In the genomic region with DNA sequence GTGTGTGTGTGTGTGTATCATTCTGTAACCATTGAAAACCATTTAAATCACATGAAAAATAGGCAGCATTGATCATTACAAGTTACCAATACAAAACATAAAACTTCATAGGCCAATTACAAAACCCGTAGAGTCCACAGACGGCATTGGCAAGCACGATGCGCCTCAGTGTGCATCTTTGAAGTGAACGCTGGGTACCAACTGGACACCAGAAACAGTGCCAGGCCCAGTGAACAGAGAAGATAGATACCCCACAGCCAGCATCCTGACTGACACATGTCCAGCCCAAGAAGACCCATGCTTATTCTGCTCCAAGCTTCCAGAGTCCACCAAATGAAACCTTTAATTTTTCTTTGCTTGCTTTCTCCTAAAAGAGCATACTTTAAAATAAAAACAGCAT, we compare ENCODE assay signal across 21 mouse cellular contexts. TPM values are rescaled to one million over a fixed set of nuclear protein-coding genes. Genes with fewer than 3 reads are reported as not detected.
A peak's percentile ranks its signal among the peaks of the same experiment; 100 is the strongest.
DNase-seq lines count a peak whose midpoint lies in the region; ATAC-seq and TF ChIP-seq lines count a peak whose summit lies in the region.
"Had no signal": no experiment of that assay in that cellular context is flagged by ENCODE, and none has a peak within 500 bp of the region (broad histone marks: within the 10 kb centered on the region; RNA-seq: fewer than 3 reads in every experiment).

No protein-coding gene starts in this region.

- TF ChIP-seq CTCF in cerebellum, adult 2 months (IDR thresholded peaks at IDR 0.05; ENCODE audit: borderline replicate concordance, insufficient read depth, low read depth, low read length), result no peak

- no peak for DNase-seq in cerebellum, postnatal 4 days (ENCODE audit: low spot score in 2 of 2)
- peak; percentile 83 to 91 for DNase-seq in cerebellum, adult 2 months
- peak; percentile 86 to 90 for DNase-seq in cerebellum, postnatal 10 days
- DNase-seq in left cerebral cortex, adult 9 months (ENCODE audit: low spot score in 2 of 2), result no peak
- DNase-seq: adrenal gland, adult 8-10 months; adrenal gland, postnatal 36 days; B cell, adult 2 months; gastrocnemius, postnatal 36 days; heart, adult 11 months; heart, postnatal 36 days; kidney, adult 18-20 months had no signal

- TF ChIP-seq POLR2A in cerebellum, adult 2 months (IDR thresholded peaks at IDR 0.05; ENCODE audit: borderline replicate concordance, insufficient read depth, low read length), result no peak

- no peaks in the 10 kb centered on the region for H3K27me3 ChIP-seq in cerebellum, adult 2 months (ENCODE audit: control insufficient read depth, insufficient read depth, low read length)
- H3K27me3 ChIP-seq in forebrain, embryonic 13.5 days, result no peaks in the 10 kb centered on the region
- H3K27me3 ChIP-seq: embryonic facial prominence, embryonic 13.5 days; forebrain, embryonic 12.5 days; heart, embryonic 13.5 days; intestine, embryonic 15.5 days had no signal

- no peak overlapping the region for H3K4me2 ChIP-seq in forebrain, embryonic 13.5 days
- H3K4me2 ChIP-seq: embryonic facial prominence, embryonic 13.5 days; forebrain, embryonic 12.5 days; heart, embryonic 13.5 days; intestine, embryonic 15.5 days had no signal

- H3K4me3 ChIP-seq in cerebellum, adult 2 months (replicated peaks; ENCODE audit: insufficient read depth, low read depth, low read length), result no peak overlapping the region
- H3K4me3 ChIP-seq in forebrain, embryonic 13.5 days, result no peak overlapping the region
- H3K4me3 ChIP-seq: embryonic facial prominence, embryonic 13.5 days; forebrain, embryonic 12.5 days; heart, embryonic 13.5 days; intestine, embryonic 15.5 days had no signal

- peaks cover 17% of the 10 kb centered on the region; the same call in 1 of the 2 replicates for H3K4me1 ChIP-seq in cerebellum, adult 2 months (ENCODE audit: control insufficient read depth, insufficient read depth, low read length)
- no peaks in the 10 kb centered on the region for H3K4me1 ChIP-seq in forebrain, embryonic 13.5 days
- H3K4me1 ChIP-seq: embryonic facial prominence, embryonic 13.5 days; forebrain, embryonic 12.5 days; heart, embryonic 13.5 days; intestine, embryonic 15.5 days had no signal

- H3K9me3 ChIP-seq in forebrain, embryonic 13.5 days (replicated peaks), result no peaks in the 10 kb centered on the region
- H3K9me3 ChIP-seq: embryonic facial prominence, embryonic 13.5 days; forebrain, embryonic 12.5 days; G1E; heart, embryonic 13.5 days; intestine, embryonic 15.5 days had no signal

- H3K27ac ChIP-seq in cerebellum, adult 2 months (ENCODE audit: insufficient read depth, low read length), result no peak overlapping the region
- no peak overlapping the region for H3K27ac ChIP-seq in forebrain, embryonic 13.5 days
- H3K27ac ChIP-seq: embryonic facial prominence, embryonic 13.5 days; forebrain, embryonic 12.5 days; heart, embryonic 13.5 days; hindbrain, postnatal 0 days; intestine, embryonic 15.5 days had no signal

- no peaks in the 10 kb centered on the region for H3K36me3 ChIP-seq in forebrain, embryonic 13.5 days (ENCODE audit: poor library complexity, severe bottlenecking)
- H3K36me3 ChIP-seq: embryonic facial prominence, embryonic 13.5 days; forebrain, embryonic 12.5 days; G1E; heart, embryonic 13.5 days; intestine, embryonic 15.5 days had no signal

- 17% methylated on average over 5 of the region's 5 CpGs for WGBS in cerebellum, adult 2 months
- 95% methylated on average over 5 of the region's 5 CpGs for WGBS in forebrain, embryonic 13.5 days

- no peak overlapping the region for H3K9ac ChIP-seq in forebrain, embryonic 13.5 days
- H3K9ac ChIP-seq: embryonic facial prominence, embryonic 13.5 days; forebrain, embryonic 12.5 days; heart, embryonic 13.5 days; intestine, embryonic 15.5 days had no signal

- ATAC-seq in cerebellum, adult (ENCODE audit: insufficient number of reproducible peaks, low FRiP score, low TSS enrichment), result peak; percentile 95
- no peak for ATAC-seq in inflammation-experienced regulatory T-cells, adult 6 months
- ATAC-seq in forebrain, embryonic 13.5 days, result no peak
- ATAC-seq: CD4-positive, CD25-positive, alpha-beta regulatory T cell, adult 4 months; hindbrain, postnatal 0 days; intestine, embryonic 15.5 days had no signal

RNA-seq across cellular contexts. Expression of a gene that starts 18.2 kb away (rescaled TPM):
- 102 and 113 TPM in 2 replicates for polyA plus RNA-seq in cerebellum, adult 2 months (2012; rRNA removed)
- not detected for polyA plus RNA-seq in inflammation-experienced regulatory T-cells, adult 6 months (2017; shearing (Covaris generic))
- polyA plus RNA-seq in forebrain, embryonic 13.5 days (2015; fragmentation: Nextera tagmentation; extraction: Ambion mirVana), result 4.4 and 5.2 TPM in 2 replicates
- polyA plus RNA-seq: CD4-positive, CD25-positive, alpha-beta regulatory T cell, adult 4 months; G1E had no signal

Comparison
In these comparisons a context has a peak if more than half of its experiments do, and no peak if none do; other contexts are left out.
1. DNase-seq: peak in cerebellum, adult 2 months (2 of 2) and cerebellum, postnatal 10 days (2 of 2); none in cerebellum, postnatal 4 days (0 of 2) and left cerebral cortex, adult 9 months (0 of 2).
2. RNA of a gene that starts 18.2 kb away (polyA plus RNA-seq): 102 to 113 TPM in cerebellum, adult 2 months; 4.4 to 5.2 TPM in forebrain, embryonic 13.5 days and not detected in inflammation-experienced regulatory T-cells, adult 6 months; every median in the first group is over 10 times any median in the second.